Mouse (Mus musculus): ENCODE results near the gene Sspn. TPM values are rescaled to one million over a fixed set of nuclear protein-coding genes. Genes with fewer than 3 reads are reported as not detected.

Sspn gene
- total RNA-seq, 2 experiments from 2014 or later = 1.5 TPM; not detected in 1

DNA sequence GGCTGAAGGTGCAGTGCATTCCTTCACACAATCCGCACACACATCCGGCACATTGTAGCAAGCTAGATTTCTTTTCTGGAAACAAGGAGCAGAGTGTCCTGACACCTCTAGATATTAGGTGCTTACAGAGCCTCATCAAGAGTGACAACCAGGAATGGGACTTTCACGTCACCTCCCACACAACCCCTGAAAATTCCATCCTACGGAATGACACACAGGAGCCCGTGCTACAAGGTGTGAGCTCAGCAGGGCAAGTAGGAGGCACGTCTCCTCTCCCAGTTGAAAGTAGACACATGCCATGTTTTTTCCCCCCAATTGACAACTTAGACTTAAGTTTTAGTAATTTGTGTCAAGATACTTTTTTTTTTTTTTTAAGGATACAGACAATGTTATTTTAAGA, 7.8 kb upstream of the Sspn start:
- ATAC-seq (replicated peaks; ENCODE audit: low FRiP score, poor library complexity, severe bottlenecking) = no peak

DNA sequence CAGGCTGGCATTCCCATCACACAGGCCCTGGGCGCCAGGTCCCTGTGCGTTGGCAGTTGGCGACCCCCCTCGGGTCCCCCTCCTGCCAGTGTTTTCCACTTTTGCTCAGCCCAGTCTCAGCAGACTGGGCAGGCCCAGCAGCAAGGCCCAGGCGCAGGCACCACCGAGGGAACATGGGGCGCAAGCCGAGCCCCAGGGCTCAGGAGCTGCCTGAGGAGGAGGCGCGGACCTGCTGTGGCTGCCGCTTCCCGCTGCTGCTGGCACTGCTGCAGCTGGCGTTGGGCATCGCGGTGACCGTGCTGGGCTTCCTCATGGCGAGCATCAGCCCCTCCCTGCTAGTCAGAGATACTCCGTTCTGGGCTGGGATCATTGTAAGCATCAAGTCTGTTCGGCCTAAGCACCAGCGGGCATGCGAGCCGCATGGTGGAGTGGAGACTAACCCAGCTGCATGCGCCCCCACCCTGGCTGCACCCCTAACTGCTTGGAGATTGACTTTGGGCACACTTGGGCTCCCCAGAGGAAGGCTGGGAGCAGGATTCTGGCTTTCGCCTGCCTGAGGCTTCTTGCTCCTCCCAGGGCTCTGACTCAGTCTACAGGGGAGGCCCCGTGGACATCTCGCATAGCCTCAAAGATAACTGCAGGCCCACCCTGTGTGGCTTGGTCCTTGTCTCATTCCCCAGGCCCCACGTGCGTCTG, 2.7 kb downstream of the Sspn start:
- no peak for ATAC-seq (replicated peaks; ENCODE audit: low FRiP score, poor library complexity, severe bottlenecking)

DNA sequence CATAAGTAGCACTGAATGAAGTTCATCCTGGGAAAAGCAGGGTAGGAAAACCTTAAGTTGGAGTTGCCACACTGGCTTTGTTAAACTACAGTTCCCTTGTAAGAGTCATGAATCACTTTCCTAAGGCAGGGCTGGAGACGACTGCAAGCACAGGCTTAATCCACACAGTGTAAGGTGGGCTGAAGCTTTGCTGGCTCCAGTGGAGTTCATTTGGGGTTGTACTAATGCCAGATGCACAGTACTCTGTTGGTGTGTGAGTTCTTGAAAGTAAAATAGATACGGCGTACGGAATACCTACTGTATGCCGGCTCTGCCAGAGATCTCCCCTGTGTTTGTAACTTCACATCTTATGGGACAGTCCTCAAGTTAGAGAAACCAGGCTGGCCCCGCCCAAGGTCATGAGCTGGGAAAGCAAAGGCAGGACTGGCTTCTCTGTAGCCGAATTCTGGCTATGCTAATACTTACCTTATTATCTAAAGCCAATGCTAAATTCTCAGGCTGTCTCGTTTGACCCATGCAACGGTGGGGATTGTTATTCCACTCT, 3.3 kb downstream of the Sspn start:
- no peak for ATAC-seq (replicated peaks; ENCODE audit: low FRiP score, poor library complexity, severe bottlenecking)

DNA sequence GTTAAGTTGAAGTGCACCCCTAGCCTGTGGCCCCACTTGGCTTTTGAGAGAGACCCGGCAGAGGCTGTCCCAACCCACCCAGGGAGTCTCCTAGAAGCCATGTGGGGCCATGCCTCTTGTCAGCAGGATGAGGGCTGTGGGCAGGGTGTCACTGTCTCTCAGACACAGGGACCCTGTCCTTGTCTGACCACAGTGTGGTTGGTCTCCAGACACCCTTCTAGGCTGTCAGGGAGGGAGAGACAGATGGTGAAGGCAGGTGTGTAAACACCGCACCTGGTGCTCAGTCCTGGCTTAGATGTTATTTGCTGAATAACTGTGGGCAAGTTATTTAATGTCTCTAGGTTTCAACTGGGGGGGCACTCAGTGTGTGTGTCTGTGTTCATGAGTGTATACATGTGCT, 4.5 kb downstream of the Sspn start:
- no peak for ATAC-seq (replicated peaks; ENCODE audit: low FRiP score, poor library complexity, severe bottlenecking)

GRCm38 (mm10) chr6:145936511-145936910, 5.1 kb downstream of the Sspn start:
- ATAC-seq (replicated peaks; ENCODE audit: low FRiP score, poor library complexity, severe bottlenecking) = no peak

GRCm38 (mm10) chr6:145940852-145941251, 9.4 kb downstream of the Sspn start:
- no peak for ATAC-seq (replicated peaks; ENCODE audit: low FRiP score, poor library complexity, severe bottlenecking)

- ATAC-seq (replicated peaks; ENCODE audit: low FRiP score, poor library complexity, severe bottlenecking) = no peak
Measured at GRCm38 (mm10) chr6:145942263-145942966, 11.0 kb downstream of the Sspn start.

DNA sequence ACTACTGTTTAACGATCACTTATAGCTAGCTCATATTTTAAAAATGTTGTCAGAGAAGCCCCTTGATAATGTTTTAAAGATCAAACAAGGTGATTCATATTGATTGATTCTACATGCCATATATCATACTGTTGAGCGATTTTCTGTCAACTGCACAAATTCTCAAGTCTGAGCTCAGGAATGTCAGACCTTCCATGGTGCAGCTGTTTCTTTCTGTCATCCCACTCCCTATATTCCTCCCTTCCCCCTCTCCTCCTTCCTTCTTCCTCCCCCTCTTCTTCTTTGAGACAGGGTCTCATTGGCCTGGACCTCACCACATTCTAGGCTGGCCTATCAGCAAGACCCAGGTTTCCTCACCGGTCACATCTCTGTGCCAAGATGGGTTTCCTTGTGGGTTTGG, 12.0 kb downstream of the Sspn start:
- no peak for ATAC-seq (replicated peaks; ENCODE audit: low FRiP score, poor library complexity, severe bottlenecking)

DNA sequence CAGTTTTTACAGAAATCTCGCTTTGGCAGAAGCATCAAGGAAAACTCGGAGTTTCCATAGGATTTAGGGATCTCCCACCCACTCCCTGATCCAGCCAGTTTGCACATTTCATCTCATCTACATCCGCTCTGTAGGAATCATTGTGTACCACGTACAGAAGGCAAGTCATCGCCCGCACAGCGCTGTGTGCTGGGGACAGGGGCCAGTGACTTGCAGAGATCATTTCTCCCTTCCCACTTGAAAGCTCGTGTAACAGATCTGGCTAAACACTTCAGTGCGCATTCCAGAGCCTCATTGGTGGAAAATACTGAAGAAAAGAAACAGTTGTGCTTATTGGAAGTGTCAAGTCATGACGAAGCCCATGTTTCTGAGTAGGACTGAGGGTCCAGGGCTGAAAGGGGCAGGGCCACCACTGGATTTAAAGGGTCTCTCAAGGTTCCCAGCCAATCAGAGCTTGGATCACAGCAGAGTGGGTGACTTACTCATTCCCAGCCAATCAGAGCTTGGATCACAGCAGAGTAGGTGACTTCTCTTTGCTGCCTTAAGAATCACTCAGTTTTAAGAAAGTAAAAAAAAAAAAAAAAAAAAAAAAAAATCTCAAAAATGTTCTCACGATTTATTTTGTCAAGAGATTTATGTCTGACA, 14.4 kb downstream of the Sspn start:
- no peak for ATAC-seq (replicated peaks; ENCODE audit: low FRiP score, poor library complexity, severe bottlenecking)

DNA sequence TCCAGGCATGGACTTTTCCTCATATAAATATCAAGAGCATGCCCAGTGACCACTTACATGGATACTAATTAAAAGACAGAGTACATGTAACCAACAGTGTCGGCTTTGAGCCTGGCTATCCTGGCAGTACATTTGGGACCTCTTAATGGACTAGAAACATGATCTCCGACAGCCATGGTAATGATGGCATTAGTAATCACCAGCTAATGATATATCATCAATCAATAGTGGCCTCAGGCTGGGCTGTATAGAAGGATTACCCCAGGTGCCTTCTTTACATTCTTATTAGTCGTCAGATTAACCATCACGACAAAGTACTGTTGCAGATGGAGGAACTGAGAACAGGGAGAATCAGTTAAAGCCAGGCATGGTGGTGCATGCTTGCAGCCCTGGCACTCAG, 17.6 kb downstream of the Sspn start:
- no peak for ATAC-seq (replicated peaks; ENCODE audit: low FRiP score, poor library complexity, severe bottlenecking)

DNA sequence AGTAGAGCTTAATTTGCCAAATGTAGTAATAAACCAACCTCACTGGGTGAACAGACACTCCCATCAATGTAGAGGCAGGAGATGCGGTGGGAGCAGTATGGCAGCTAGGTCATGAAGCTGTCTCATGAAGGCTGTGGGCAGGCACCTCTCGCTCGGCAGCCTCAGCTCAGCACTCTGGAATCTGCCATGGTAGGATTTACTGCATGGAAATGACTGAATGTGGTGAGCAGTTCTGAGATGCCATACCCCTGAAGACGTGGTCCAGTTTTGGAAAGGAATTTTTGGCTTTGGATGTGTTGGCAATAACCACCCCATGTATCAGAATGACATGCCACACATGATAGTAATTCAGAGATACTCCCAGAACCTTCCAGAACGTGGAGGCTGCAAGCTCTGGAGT, 19.2 kb downstream of the Sspn start:
- ATAC-seq (replicated peaks; ENCODE audit: low FRiP score, poor library complexity, severe bottlenecking) = no peak

GRCm38 (mm10) chr6:145952594-145952993, 21.2 kb downstream of the Sspn start:
- no peak for ATAC-seq (replicated peaks; ENCODE audit: low FRiP score, poor library complexity, severe bottlenecking)

DNA sequence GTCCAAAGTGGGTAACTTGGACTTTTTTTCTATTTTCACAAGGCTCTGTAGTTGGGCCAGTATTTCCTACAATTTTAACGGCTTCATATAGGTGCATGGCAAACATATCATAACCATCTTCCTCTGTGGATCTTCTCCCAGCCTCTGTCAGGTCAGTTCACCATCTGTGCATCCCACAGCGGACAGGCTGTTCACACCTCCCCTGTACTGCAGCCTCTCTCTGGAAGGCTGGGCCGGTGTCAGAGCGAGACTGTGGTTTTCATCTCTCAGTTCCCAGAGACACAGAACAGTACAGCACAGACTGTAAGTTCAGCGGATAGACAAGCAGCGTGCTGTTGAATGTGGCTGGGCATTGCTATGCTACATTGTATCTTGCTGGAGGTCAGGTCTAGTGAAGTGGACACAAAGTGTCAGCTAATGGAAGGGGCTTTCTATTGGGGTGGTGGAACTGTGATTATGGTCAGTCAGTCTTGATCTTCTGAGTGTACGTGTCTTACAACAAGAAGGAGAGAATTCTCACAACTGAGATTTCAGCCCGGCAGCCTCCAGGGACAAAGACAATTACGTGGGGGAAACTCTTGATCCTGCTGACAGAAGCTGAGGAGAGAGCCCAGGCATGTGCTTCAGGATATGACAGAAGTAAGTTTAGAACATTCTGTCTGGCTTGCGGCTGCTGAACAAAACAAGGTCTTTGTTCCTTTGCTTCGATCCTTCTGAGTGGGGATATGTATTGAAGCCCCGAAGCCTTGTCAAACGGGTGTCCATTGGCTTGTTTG, 21.9 kb downstream of the Sspn start:
- no peak for ATAC-seq (replicated peaks; ENCODE audit: low FRiP score, poor library complexity, severe bottlenecking)

DNA sequence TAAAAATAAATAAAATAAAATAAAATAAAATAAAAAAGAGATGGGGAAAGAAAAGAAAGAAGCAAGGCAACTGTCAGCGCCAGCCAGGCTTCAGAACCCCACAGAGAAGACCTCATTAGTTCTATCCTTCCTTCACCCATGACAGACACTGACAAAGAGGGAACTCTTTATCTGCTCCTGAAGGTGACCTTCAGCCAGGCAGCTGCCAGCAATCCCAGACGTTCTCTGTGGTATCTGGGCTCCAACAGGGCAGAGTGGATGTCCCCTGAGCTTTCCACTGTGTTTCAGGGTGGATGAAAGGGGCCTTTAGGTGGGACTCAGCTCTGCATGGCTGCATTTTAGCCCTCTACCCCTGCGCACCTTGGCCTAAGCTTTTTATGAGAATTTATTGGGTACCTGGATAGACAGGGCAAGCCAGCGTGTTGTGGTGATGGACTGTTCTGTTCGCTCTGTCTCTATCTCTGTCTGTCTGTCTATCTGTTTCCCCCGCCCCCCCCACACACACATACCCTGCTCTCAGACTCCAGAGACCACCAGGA, 26.1 kb downstream of the Sspn start:
- ATAC-seq (replicated peaks; ENCODE audit: low FRiP score, poor library complexity, severe bottlenecking) = no peak

DNA sequence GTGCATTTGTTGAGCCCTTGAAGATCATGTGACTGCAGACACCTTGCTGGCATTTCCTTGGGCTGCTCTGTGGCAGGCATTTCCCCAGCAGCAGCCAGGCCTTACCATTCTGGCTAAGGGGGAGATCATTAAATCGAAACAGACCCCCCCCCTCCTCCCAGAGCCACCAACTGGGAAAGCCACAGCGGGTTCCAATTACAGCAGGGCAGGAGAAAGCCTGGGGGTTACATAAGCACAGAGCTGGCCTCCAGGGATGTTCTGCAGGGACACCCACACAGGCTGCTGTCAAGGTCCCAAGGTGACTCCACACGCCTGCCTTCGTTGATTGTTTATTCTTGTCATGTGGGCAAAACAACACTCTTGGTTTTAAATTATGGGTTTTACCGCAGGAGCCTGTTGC, 26.6 kb downstream of the Sspn start:
- ATAC-seq (replicated peaks; ENCODE audit: low FRiP score, poor library complexity, severe bottlenecking) = no peak

GRCm38 (mm10) chr6:145961047-145961446, 29.6 kb downstream of the Sspn start:
- no peak for ATAC-seq (replicated peaks; ENCODE audit: low FRiP score, poor library complexity, severe bottlenecking)

- ATAC-seq (replicated peaks; ENCODE audit: low FRiP score, poor library complexity, severe bottlenecking) = no peak
Measured at GRCm38 (mm10) chr6:145963966-145964365, 32.5 kb downstream of the Sspn start.

- ATAC-seq (replicated peaks; ENCODE audit: low FRiP score, poor library complexity, severe bottlenecking) = no peak
Measured at GRCm38 (mm10) chr6:145967693-145968092, 36.3 kb downstream of the Sspn start.

- ATAC-seq (replicated peaks; ENCODE audit: low FRiP score, poor library complexity, severe bottlenecking) = no peak
Measured at GRCm38 (mm10) chr6:145968301-145968818, 36.9 kb downstream of the Sspn start.

DNA sequence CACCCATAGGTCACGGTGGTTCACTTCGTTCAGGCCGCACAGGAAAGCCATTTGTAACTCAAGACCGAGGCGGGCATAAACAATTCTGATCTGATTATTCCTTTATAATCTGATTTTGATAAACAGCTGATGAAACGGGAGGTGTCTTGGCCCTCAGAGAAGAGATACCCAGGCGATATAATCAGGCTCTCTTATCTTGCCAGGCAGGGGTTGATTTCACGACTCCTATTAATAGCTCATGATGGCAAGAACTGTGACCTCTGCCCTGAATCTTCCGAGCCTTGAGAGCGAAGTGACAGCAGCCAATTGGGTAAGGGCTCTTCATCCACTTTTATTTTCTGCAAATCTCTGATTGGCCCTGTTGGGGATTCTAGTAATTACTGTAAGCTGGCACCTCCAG, 37.4 kb downstream of the Sspn start:
- no peak for ATAC-seq (replicated peaks; ENCODE audit: low FRiP score, poor library complexity, severe bottlenecking)
